Mouse (Mus musculus) heart, embryonic 14.5 days (tissue): ENCODE measurements around the gene Hoxa1. TPM values are rescaled to one million over a fixed set of nuclear protein-coding genes. Genes with fewer than 3 reads are reported as not detected.

Source experiments
- ATAC-seq: fragments of 200-750 bp; cut with Nextera tagmentation; 2 replicates; pipeline ENCODE4 v1.8.0; 2017; ENCODE audit warnings: low read depth, moderate TSS enrichment; ENCODE audit not compliant: insufficient number of reproducible peaks, insufficient read depth, low FRiP score
- H3K27ac ChIP-seq, 2 experiments: fragments of 200-500 bp in 1 of 2; fragments of 300-500 bp in 1 of 2; sonication (generic) in 1 of 2; replicated peaks in 1 of 2; 2 replicates each; pipeline ENCODE4 v1.5.1; 2012 to 2014; ENCODE audit warnings: low read depth in 2 of 2, low read length in 2 of 2, control low read depth in 1 of 2, mild to moderate bottlenecking in 1 of 2, mixed read lengths in 1 of 2; ENCODE audit not compliant: control insufficient read depth in 1 of 2, insufficient read depth in 1 of 2
- H3K27me3 ChIP-seq: fragments of 300-500 bp; sonication (generic); 2 replicates; pipeline ENCODE4 v1.6.1; 2014; ENCODE audit warnings: mild to moderate bottlenecking, low read length, control low read depth; ENCODE audit not compliant: control insufficient read depth, insufficient read depth
- H3K36me3 ChIP-seq: fragments of 300-500 bp; sonication (generic); 2 replicates; pipeline ENCODE4 v1.6.1; 2014; ENCODE audit warnings: mild to moderate bottlenecking, control low read depth, low read length, mixed read lengths; ENCODE audit not compliant: control insufficient read depth, insufficient read depth
- H3K4me1 ChIP-seq, 2 experiments: fragments of 200-500 bp in 1 of 2; fragments of 300-500 bp in 1 of 2; sonication (generic) in 1 of 2; 2 replicates each; pipeline ENCODE4 v1.6.1; 2012 to 2014; ENCODE audit warnings: low read length in 2 of 2, control low read depth in 1 of 2, mixed read lengths in 1 of 2; ENCODE audit not compliant: control insufficient read depth in 2 of 2, insufficient read depth in 2 of 2
- H3K4me2 ChIP-seq: fragments of 300-500 bp; sonication (generic); 2 replicates; pipeline ENCODE4 v1.6.1; 2014; ENCODE audit warnings: mild to moderate bottlenecking, low read length
- H3K4me3 ChIP-seq, 2 experiments: fragments of 200-500 bp in 1 of 2; fragments of 300-500 bp in 1 of 2; sonication (generic) in 1 of 2; 2 replicates each; pipeline ENCODE4 v1.5.1; 2012 to 2014; ENCODE audit warnings: low read length in 2 of 2, mild to moderate bottlenecking in 2 of 2, control low read depth in 1 of 2, low read depth in 1 of 2, moderate library complexity in 1 of 2; ENCODE audit not compliant: control insufficient read depth in 1 of 2, insufficient read depth in 1 of 2
- H3K9ac ChIP-seq: fragments of 300-500 bp; sonication (generic); 2 replicates; pipeline ENCODE4 v1.6.1; 2014; ENCODE audit warnings: mild to moderate bottlenecking, low read length
- H3K9me3 ChIP-seq: fragments of 300-500 bp; sonication (generic); 2 replicates; pipeline ENCODE4 v1.6.1; 2016; ENCODE audit warnings: low read length, control low read depth; ENCODE audit not compliant: control insufficient read depth
- WGBS: fragments of 180-500 bp; shearing (Covaris S2); extraction: QIAGEN DNeasy Blood & Tissue Kit; methylation state at CpG from one replicate; pipeline ENCODE4 v1.1.7; 2014; 5-methylcytosine and 5-hydroxymethylcytosine counted together
- polyA plus RNA-seq: library from polyadenylated mRNA; unstranded; fragments of >200 nt; fragmentation: Nextera tagmentation; extraction: Ambion mirVana; gene quantifications from 2 replicates; pipeline ENCODE4 v1.2.1, GENCODE M21; 2014

Hoxa1 gene
- polyA plus RNA-seq, 1 experiment from 2014 or later, result 0.82 TPM

DNA sequence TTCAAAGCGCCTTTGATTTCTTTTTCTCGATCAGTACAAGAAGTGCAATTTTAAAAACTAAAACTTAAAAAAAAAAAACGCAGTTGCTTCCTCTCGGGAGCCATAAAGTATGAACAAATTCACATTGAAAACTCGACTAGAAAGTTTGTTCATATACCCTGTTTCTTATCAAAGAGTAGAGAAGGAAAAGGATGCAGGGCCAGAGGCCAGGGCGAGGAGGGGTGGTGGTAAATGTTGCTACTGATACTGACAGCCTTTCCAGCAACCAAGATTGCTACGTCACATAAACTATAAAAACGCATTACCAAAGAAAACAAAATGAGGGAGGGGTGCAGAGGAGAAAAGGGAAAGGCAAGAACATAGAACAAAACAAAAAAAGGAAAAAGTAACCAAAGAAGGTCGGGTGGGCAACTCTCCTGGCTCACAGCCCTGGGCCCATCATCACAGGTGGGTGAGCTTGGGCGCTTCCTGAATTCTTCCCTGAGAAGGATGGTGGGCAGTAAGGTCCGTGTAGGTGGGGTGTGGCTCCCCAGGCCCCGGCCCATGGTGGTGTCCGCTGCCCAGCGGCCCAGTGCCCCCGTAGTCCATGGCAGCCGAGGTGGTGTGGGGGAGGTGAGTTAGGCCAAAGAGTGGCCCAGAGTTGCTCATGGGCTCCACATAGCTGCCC is 11.5 kb upstream of the Hoxa1 start:
- H3K9ac ChIP-seq, result peak overlapping the region; percentile 12; the same call in 1 of the 2 replicates
- H3K9me3 ChIP-seq, result no peaks in the 10 kb centered on the region
- H3K27ac ChIP-seq, result 0 out of 4 replicates have a peak overlapping the region, but pooled peaks of 1 of the 2 experiments have one; percentile 41
- no peak for ATAC-seq
- WGBS, result 8% methylated on average over 16 of the region's 16 CpGs
- peaks cover 97% of the 10 kb centered on the region for H3K27me3 ChIP-seq
- peak overlapping the region; percentile 7; the same call in 1 of the 2 replicates for H3K4me2 ChIP-seq
- peaks cover 0 to 3% of the 10 kb centered on the region in 2 experiments; a peak in 2 of 4 replicates for H3K4me1 ChIP-seq
- H3K36me3 ChIP-seq, result no peaks in the 10 kb centered on the region
- H3K4me3 ChIP-seq, result no peak overlapping the region

DNA sequence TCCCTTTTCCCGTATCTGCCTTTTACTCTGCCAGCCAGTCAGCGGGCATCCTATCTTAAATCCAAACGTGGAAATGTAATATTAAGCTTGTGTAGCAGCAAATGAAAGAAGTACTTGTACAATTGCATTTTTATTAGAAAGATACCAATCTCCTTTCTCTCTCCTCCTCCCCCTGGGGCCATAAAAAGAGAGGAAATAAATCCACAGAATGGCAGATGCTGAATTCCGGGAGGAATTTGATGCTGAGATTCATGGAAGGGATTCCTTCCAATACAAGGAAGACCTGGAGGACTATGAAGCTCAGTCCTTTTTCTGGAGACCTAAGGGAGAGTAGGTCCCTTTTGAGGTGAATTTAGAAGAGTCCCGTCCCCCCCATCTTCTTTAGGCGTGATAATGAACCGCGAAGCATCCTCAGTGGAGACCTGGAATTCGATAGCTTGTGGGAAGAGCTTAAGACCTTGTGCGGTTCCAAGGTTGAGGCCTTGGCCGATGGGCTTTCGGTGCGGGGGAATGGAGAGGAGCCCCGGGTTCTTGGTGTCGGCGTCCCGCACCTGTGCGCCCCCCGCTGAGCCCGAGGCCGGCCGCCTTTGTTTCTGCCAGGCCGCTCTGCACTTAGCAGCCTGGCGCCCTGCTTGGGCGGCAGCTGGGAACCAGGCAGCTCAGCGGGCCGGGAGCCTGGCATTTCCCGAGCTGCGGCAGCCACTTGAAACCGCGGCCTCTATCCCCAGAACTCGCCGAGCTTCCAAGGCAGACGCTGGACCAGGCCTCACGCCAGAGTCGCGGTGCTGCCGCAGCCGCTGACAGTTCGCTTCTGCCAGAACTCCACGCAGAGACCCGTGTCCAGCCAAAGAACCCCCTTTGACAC is 10.3 kb upstream of the Hoxa1 start:
- H3K4me1 ChIP-seq, result peaks cover 2 to 3% of the 10 kb centered on the region in 2 experiments; a peak in 2 of 4 replicates
- ATAC-seq, result no peak
- H3K4me2 ChIP-seq, result peak overlapping the region; percentile 29; the same call in 1 of the 2 replicates
- 5% methylated on average over 42 of the region's 42 CpGs for WGBS
- peak overlapping the region; percentile 54; the same call in 1 of the 2 replicates for H3K9ac ChIP-seq
- H3K27ac ChIP-seq, result no peak overlapping the region
- no peaks in the 10 kb centered on the region for H3K36me3 ChIP-seq
- no peak overlapping the region for H3K4me3 ChIP-seq
- H3K9me3 ChIP-seq, result no peaks in the 10 kb centered on the region
- H3K27me3 ChIP-seq, result peaks cover 98% of the 10 kb centered on the region

DNA sequence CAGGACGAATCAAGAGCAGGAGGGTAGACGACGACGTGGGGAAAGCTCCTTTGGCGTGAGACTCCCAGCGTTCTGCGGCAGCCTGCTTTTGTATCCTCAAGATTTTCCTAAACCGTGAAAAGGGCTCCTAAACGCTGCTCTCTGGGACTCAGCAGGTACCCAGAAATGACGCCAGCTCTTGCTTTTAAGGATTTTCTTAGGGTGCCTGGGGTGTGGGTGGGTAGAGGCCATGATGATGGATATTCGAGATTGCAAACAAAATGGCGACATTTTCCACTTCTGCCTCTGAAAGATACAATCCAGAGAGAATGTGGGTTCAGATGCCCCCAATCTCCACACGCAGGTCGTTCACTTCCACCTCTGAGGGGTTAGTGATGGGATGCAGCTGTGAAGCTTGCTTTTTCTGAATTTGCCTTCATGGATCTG is 9.6 kb upstream of the Hoxa1 start:
- WGBS, result 9% methylated on average over 14 of the region's 14 CpGs
- no peak for ATAC-seq
- peak overlapping the region; percentile 4; the same call in 1 of the 2 replicates for H3K4me2 ChIP-seq
- no peak overlapping the region; a peak in 1 of 4 replicates for H3K27ac ChIP-seq
- H3K27me3 ChIP-seq, result peaks cover 98% of the 10 kb centered on the region
- no peak overlapping the region for H3K9ac ChIP-seq
- no peaks in the 10 kb centered on the region for H3K36me3 ChIP-seq
- H3K4me3 ChIP-seq, result no peak overlapping the region
- no peaks in the 10 kb centered on the region for H3K9me3 ChIP-seq
- H3K4me1 ChIP-seq, result peaks cover 3 to 4% of the 10 kb centered on the region in 2 experiments; a peak in 2 of 4 replicates

DNA sequence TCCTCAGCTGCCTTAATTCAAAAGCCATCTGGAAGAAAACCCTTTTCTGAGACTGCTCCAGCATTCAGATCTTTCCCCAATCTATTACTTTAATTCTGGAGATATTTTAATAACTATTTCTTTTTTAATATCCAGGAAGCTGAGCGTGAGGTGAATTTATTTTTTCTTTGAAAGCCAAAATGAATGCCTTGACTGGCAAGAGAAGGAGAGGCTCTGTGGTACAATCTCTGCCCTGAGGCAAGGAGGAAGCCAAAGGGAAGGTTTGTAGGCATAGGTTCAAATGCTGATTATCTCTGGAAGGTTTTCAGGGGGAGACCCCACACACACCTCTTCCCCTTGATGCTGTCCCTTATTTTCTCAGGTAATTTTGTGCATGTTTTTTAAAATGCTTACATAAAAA is 9.1 kb upstream of the Hoxa1 start:
- Histone ChIP-seq H3K27me3 (peaks cover 98% of the 10 kb centered on the region), H3K27ac (no peak overlapping the region; a peak in 1 of 4 replicates), H3K9me3 (no peaks in the 10 kb centered on the region), H3K4me2 (peak overlapping the region; percentile 4; the same call in 1 of the 2 replicates), H3K36me3 (no peaks in the 10 kb centered on the region), H3K4me1 (peaks cover 0 to 4% of the 10 kb centered on the region in 2 experiments; a peak in 2 of 4 replicates), H3K4me3 (no peak overlapping the region), H3K9ac (no peak overlapping the region)
- no peak for ATAC-seq
- WGBS, result 16% methylated on average over 1 of the region's 1 CpGs

DNA sequence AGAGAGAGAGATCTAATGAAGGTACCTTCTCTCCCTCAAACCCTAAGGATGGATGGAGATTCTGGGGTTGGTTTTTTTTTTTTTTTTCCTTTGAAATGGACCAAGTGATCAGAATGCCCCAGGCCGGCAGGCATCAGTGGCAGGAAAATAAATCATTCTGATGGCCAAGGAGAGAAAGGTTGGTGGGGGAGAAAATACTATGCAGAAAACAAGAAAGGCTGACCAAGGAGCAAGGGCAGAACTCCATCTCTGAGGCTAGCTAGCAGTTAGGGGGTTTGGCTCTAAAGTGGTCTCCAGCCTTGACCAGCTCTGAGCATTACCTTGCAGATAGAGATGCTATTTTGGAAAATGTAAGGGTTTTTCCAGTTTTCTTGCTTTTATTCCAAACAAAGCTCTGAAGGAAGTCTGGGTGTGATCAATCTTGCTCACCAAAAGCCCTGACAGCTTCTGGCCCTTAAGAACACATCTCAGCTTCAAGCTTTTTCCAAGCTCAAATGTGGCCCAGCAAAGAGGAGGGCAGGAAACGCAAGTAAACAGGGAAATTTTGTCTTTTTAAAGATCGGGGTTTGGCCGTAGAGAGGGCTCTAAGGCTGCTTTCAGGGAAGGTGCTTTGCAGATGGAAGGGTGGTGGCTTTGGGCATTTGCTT is 8.4 kb upstream of the Hoxa1 start:
- H3K27ac ChIP-seq, result no peak overlapping the region; a peak in 1 of 4 replicates
- H3K4me3 ChIP-seq, result no peak overlapping the region
- H3K4me2 ChIP-seq, result no peak overlapping the region
- no peak for ATAC-seq
- peaks cover 98% of the 10 kb centered on the region for H3K27me3 ChIP-seq
- WGBS, result 4% methylated on average over 4 of the region's 4 CpGs
- peaks cover 0 to 4% of the 10 kb centered on the region in 2 experiments; a peak in 1 of 4 replicates for H3K4me1 ChIP-seq
- H3K9ac ChIP-seq, result no peak overlapping the region
- no peaks in the 10 kb centered on the region for H3K9me3 ChIP-seq
- no peaks in the 10 kb centered on the region for H3K36me3 ChIP-seq

DNA sequence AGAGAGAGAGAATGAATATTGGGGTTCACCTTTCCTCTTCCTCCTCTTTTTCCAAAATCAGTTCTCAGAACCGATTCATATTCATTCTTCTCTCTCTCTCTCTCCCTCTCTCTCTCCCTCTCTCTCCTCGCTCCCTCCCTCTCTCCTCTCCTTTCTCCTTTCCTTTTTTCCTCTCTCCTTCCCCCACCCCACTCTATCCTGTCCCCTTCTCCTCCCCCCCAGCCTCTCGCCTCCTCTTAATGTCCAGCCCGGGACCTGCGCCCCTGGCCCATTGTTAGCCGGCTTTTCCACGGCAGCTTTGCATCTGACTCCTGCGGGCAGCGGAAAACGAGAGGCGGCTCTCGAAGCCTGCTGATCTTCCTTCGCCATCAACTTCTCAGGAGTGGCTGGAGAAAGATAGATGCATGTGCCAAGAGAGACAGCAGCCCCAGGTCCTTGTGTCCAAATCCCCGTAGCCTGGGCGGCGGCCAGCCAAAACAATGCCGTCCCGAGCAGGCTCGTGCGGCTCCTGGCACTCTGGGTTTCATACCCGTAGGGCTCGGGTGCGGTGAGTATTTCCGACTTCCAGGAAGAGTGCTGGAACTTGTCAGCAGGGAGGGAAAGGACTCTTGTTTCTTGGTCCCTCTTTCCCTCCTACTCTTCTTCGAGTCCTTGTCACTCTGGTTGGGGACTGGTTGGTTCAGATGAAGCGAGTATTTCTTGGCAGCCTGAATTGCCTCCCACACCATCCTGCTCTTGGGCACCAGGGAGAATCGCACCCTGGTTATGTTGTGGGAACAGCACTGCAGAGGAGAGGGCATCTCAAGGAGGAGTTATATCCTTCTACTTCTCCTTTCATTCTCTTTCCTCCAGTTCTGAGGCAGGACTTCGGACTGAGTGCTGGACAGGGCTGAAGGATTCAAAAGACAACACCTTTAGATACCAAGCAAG is 7.6 kb upstream of the Hoxa1 start:
- H3K27ac ChIP-seq, result no peak overlapping the region
- peaks cover 98% of the 10 kb centered on the region for H3K27me3 ChIP-seq
- WGBS, result 3% methylated on average over 28 of the region's 28 CpGs

More for the DNA sequence above, 7.6 kb upstream of the Hoxa1 start:
- H3K9ac ChIP-seq, result peak overlapping the region; percentile 28; the same call in 1 of the 2 replicates
- H3K36me3 ChIP-seq, result no peaks in the 10 kb centered on the region
- peak overlapping the region in 1 of 2 experiments; percentile 3; a peak in 1 of 4 replicates for H3K4me3 ChIP-seq
- H3K4me2 ChIP-seq, result peak overlapping the region; percentile 48
- no peak for ATAC-seq
- H3K9me3 ChIP-seq, result no peaks in the 10 kb centered on the region
- peaks cover 2 to 4% of the 10 kb centered on the region in 2 experiments; a peak in 1 of 4 replicates for H3K4me1 ChIP-seq
